Mouse (Mus musculus) thymus, adult 2 months (tissue): ENCODE results near the gene Fam20a.

Experiments used
- CTCF ChIP-seq: fragments of 200-500 bp; IDR thresholded peaks from 2 replicates; pipeline ENCODE4 v1.5.1; 2012; ENCODE audit warnings: mild to moderate bottlenecking, control low read depth, low read length, moderate library complexity, borderline replicate concordance; ENCODE audit not compliant: control insufficient read depth, poor library complexity, insufficient read depth; ENCODE audit errors: extremely low read depth
- POLR2A ChIP-seq: fragments of 200-500 bp; IDR thresholded peaks from 2 replicates; pipeline ENCODE4 v1.6.1; 2012; ENCODE audit warnings: mild to moderate bottlenecking, low read length, control low read depth, moderate library complexity; ENCODE audit not compliant: control insufficient read depth, poor library complexity, insufficient read depth; ENCODE audit errors: extremely low read depth

- TF ChIP-seq POLR2A: no peak
- no peak for TF ChIP-seq CTCF
Measured at GRCm38 (mm10) chr11:109720809-109721319, 1.2 kb downstream of the Fam20a start.
